ENCODE assay signal across 22 mouse cellular contexts in genomic region chr3:121202638-121203037, GRCm38 (mm10).
"Had no signal": no experiment of that assay in that cellular context is flagged by ENCODE, and none has a peak within 500 bp of the region (broad histone marks: within the 10 kb centered on the region; RNA-seq: fewer than 3 reads in every experiment).

No protein-coding gene starts in this region.

- H3K4me2 ChIP-seq: limb, embryonic 13.5 days; lung, embryonic 14.5 days; midbrain, embryonic 13.5 days; neural tube, embryonic 13.5 days; stomach, embryonic 15.5 days had no signal

- H3K27me3 ChIP-seq: midbrain, embryonic 13.5 days; neural tube, embryonic 13.5 days; stomach, embryonic 15.5 days had no signal

- ATAC-seq: intestine, embryonic 16.5 days; lung, postnatal 0 days; midbrain, embryonic 13.5 days; midbrain, embryonic 16.5 days had no signal

- H3K27ac ChIP-seq: layer of hippocampus, adult 2 months; limb, embryonic 10.5 days; limb, embryonic 13.5 days; macrophage; midbrain, embryonic 13.5 days; neural tube, embryonic 13.5 days; stomach, embryonic 15.5 days had no signal

- H3K4me1 ChIP-seq: midbrain, embryonic 13.5 days; neural tube, embryonic 13.5 days; stomach, embryonic 15.5 days had no signal

- H3K36me3 ChIP-seq: limb, embryonic 10.5 days; limb, embryonic 13.5 days; midbrain, embryonic 13.5 days; neural tube, embryonic 13.5 days; stomach, embryonic 15.5 days had no signal

- DNase-seq: kidney, adult 18-20 months; kidney, adult 9 months; kidney, postnatal 14 days; layer of hippocampus, adult 9-11 months; lung, embryonic 14.5 days; retina, postnatal 1 day; right cerebral cortex, postnatal 25 days; spleen, adult 18-20 months; thymus, adult 18-20 months; thymus, postnatal 14 days; thymus, postnatal 4 days had no signal

- H3K9me3 ChIP-seq: limb, embryonic 10.5 days; limb, embryonic 13.5 days; midbrain, embryonic 13.5 days; neural tube, embryonic 13.5 days; stomach, embryonic 15.5 days had no signal

- H3K9ac ChIP-seq: limb, embryonic 13.5 days; lung, embryonic 14.5 days; midbrain, embryonic 13.5 days; neural tube, embryonic 13.5 days; stomach, embryonic 15.5 days had no signal

- H3K4me3 ChIP-seq: layer of hippocampus, adult 2 months; limb, embryonic 10.5 days; limb, embryonic 13.5 days; midbrain, embryonic 13.5 days; myocyte; neural tube, embryonic 13.5 days; stomach, embryonic 15.5 days had no signal
